Mouse (Mus musculus) midbrain, embryonic 14.5 days (tissue): Measurements from ENCODE around the gene Surf1. TPM values are rescaled to one million over a fixed set of nuclear protein-coding genes. Genes with fewer than 3 reads are reported as not detected.

Source experiments
- ATAC-seq: fragments of 200-750 bp; cut with Nextera tagmentation; 2 replicates; pipeline ENCODE4 v1.8.0; 2017; ENCODE audit warnings: moderate number of reproducible peaks, moderate library complexity; ENCODE audit not compliant: low FRiP score, low TSS enrichment
- DNase-seq: peaks from one replicate; pipeline ENCODE4 v3.0.0-alpha.2; 2015
- H3K27ac ChIP-seq: fragments of 300-500 bp; sonication (generic); replicated peaks from 2 replicates; pipeline ENCODE4 v1.5.1; 2014; ENCODE audit warnings: mild to moderate bottlenecking, low read depth, low read length, moderate library complexity
- H3K27me3 ChIP-seq: fragments of 300-500 bp; sonication (generic); 2 replicates; pipeline ENCODE4 v1.6.1; 2014; ENCODE audit warnings: low read length, control low read depth, mixed read lengths; ENCODE audit not compliant: control insufficient read depth, insufficient read depth
- H3K36me3 ChIP-seq: fragments of 300-500 bp; sonication (generic); 2 replicates; pipeline ENCODE4 v1.6.1; 2014; ENCODE audit warnings: low read length, control low read depth; ENCODE audit not compliant: control insufficient read depth, insufficient read depth
- H3K4me1 ChIP-seq: fragments of 300-500 bp; sonication (generic); 2 replicates; pipeline ENCODE4 v1.6.1; 2014; ENCODE audit warnings: mild to moderate bottlenecking, antibody characterized with exemption, low read length, control low read depth; ENCODE audit not compliant: control insufficient read depth, insufficient read depth
- H3K4me2 ChIP-seq: fragments of 300-500 bp; sonication (generic); 2 replicates; pipeline ENCODE4 v1.6.1; 2014; ENCODE audit warnings: mild to moderate bottlenecking, low read length, moderate library complexity
- H3K4me3 ChIP-seq: fragments of 300-500 bp; sonication (generic); replicated peaks from 2 replicates; pipeline ENCODE4 v1.5.1; 2014; ENCODE audit warnings: low read depth, low read length
- H3K9ac ChIP-seq: fragments of 300-500 bp; sonication (generic); replicated peaks from 2 replicates; pipeline ENCODE4 v1.6.1; 2014; ENCODE audit warnings: mild to moderate bottlenecking, low read length, moderate library complexity
- H3K9me3 ChIP-seq: fragments of 300-500 bp; sonication (generic); 2 replicates; pipeline ENCODE4 v1.6.1; 2016; ENCODE audit warnings: low read length, control low read depth, mixed read lengths; ENCODE audit not compliant: control insufficient read depth
- WGBS: fragments of 180-500 bp; shearing (Covaris S2); extraction: QIAGEN DNeasy Blood & Tissue Kit; methylation state at CpG from one replicate; pipeline ENCODE4 v1.1.7; 2014; 5-methylcytosine and 5-hydroxymethylcytosine counted together
- polyA plus RNA-seq: library from polyadenylated mRNA; unstranded; fragments of >200 nt; fragmentation: Nextera tagmentation; extraction: Ambion mirVana; gene quantifications from 2 replicates; pipeline ENCODE4 v1.2.1, GENCODE M21; 2014

Gene Surf1
- polyA plus RNA-seq, 1 experiment from 2014 or later: 69.4 TPM

- no peaks in the 10 kb centered on the region for H3K27me3 ChIP-seq
- no peak for DNase-seq
- no peaks in the 10 kb centered on the region for H3K9me3 ChIP-seq
- no peak overlapping the region for H3K9ac ChIP-seq
- peaks cover 65% of the 10 kb centered on the region for H3K36me3 ChIP-seq
- no peak for ATAC-seq
- H3K4me1 ChIP-seq: no peaks in the 10 kb centered on the region
- no peak overlapping the region for H3K27ac ChIP-seq
- 97% methylated on average over 4 of the region's 4 CpGs for WGBS
- no peak overlapping the region for H3K4me3 ChIP-seq
- no peak overlapping the region for H3K4me2 ChIP-seq
Observed at GRCm38 (mm10) chr2:26952193-26952592, 35.9 kb upstream of the Surf1 start.

- Histone ChIP-seq H3K27ac (no peak overlapping the region), H3K9me3 (no peaks in the 10 kb centered on the region), H3K4me1 (no peaks in the 10 kb centered on the region), H3K9ac (no peak overlapping the region), H3K4me3 (no peak overlapping the region), H3K36me3 (peaks cover 66% of the 10 kb centered on the region), H3K27me3 (no peaks in the 10 kb centered on the region), H3K4me2 (no peak overlapping the region)
- 89% methylated on average over 8 of the region's 8 CpGs for WGBS
- ATAC-seq: no peak
- no peak for DNase-seq
Observed at GRCm38 (mm10) chr2:26951346-26951905, 35.1 kb upstream of the Surf1 start.

GRCm38 (mm10) chr2:26950411-26950810 is 34.1 kb upstream of the Surf1 start:
- Histone ChIP-seq H3K4me2 (no peak overlapping the region), H3K27me3 (no peaks in the 10 kb centered on the region), H3K4me1 (no peaks in the 10 kb centered on the region), H3K9me3 (no peaks in the 10 kb centered on the region), H3K9ac (no peak overlapping the region), H3K27ac (no peak overlapping the region), H3K4me3 (no peak overlapping the region), H3K36me3 (peaks cover 58% of the 10 kb centered on the region)
- WGBS: 94% methylated on average over 2 of the region's 2 CpGs
- DNase-seq: no peak
- ATAC-seq: no peak

- H3K9me3 ChIP-seq: no peaks in the 10 kb centered on the region
- H3K36me3 ChIP-seq: 0 out of 2 replicates have a peak, but pooled peaks cover 6% of the 10 kb centered on the region
- H3K4me3 ChIP-seq: no peak overlapping the region
- H3K27ac ChIP-seq: no peak overlapping the region
- H3K27me3 ChIP-seq: no peaks in the 10 kb centered on the region
- no peak overlapping the region for H3K9ac ChIP-seq
- DNase-seq (no peak), ATAC-seq (no peak)
- no peaks in the 10 kb centered on the region for H3K4me1 ChIP-seq
- no peak overlapping the region for H3K4me2 ChIP-seq
- 85% methylated on average over 3 of the region's 3 CpGs for WGBS
Observed at GRCm38 (mm10) chr2:26943253-26943652, 26.9 kb upstream of the Surf1 start.

- no peak overlapping the region for H3K4me2 ChIP-seq
- whole genome bisulfite sequencing: 41% methylated on average over 5 of the region's 5 CpGs
- ATAC-seq (no peak), DNase-seq (no peak)
- H3K4me3 ChIP-seq: no peak overlapping the region
- no peak overlapping the region for H3K27ac ChIP-seq
- H3K4me1 ChIP-seq: no peaks in the 10 kb centered on the region
- H3K27me3 ChIP-seq: no peaks in the 10 kb centered on the region
- no peak overlapping the region for H3K9ac ChIP-seq
- no peaks in the 10 kb centered on the region for H3K9me3 ChIP-seq
- H3K36me3 ChIP-seq: 0 out of 2 replicates have a peak, but pooled peaks cover 2% of the 10 kb centered on the region
Observed at GRCm38 (mm10) chr2:26941539-26941938, 25.2 kb upstream of the Surf1 start.

GRCm38 (mm10) chr2:26936425-26936824 is 20.1 kb upstream of the Surf1 start:
- H3K36me3 ChIP-seq: 0 out of 2 replicates have a peak, but pooled peaks cover 1% of the 10 kb centered on the region
- no peaks in the 10 kb centered on the region for H3K27me3 ChIP-seq
- 84% methylated on average over 1 of the region's 1 CpGs for WGBS
- H3K4me3 ChIP-seq: no peak overlapping the region
- ATAC-seq (no peak), DNase-seq (no peak)
- H3K4me1 ChIP-seq: peaks cover 12% of the 10 kb centered on the region
- H3K9me3 ChIP-seq: no peaks in the 10 kb centered on the region
- no peak overlapping the region for H3K9ac ChIP-seq
- no peak overlapping the region for H3K27ac ChIP-seq
- no peak overlapping the region for H3K4me2 ChIP-seq

GRCm38 (mm10) chr2:26935286-26935685 is 19.0 kb upstream of the Surf1 start:
- no peak for ATAC-seq

GRCm38 (mm10) chr2:26933304-26934055 is 17.1 kb upstream of the Surf1 start, which contains the start of the genes Surf4 and Stkld1:
Gene Surf4 (minus strand): TSS chr2:26933928.
Gene Stkld1 (plus strand): TSS chr2:26934047.
- no peaks in the 10 kb centered on the region for H3K27me3 ChIP-seq
- no peaks in the 10 kb centered on the region for H3K9me3 ChIP-seq
- H3K4me1 ChIP-seq: peaks cover 17% of the 10 kb centered on the region
- ATAC-seq: peak; percentile 94
- H3K27ac ChIP-seq: peak within 1 kb of the TSS; percentile 78
- H3K9ac ChIP-seq: peak within 1 kb of the TSS; percentile 98
- WGBS: 1% methylated on average over 65 of the region's 70 CpGs
- peaks cover 24% of the 10 kb centered on the region for H3K36me3 ChIP-seq
- peak; percentile 97 for DNase-seq
- peak within 1 kb of the TSS; percentile 91 for H3K4me3 ChIP-seq
- peak within 1 kb of the TSS; percentile 94 for H3K4me2 ChIP-seq

More at GRCm38 (mm10) chr2:26935286-26935685, 19.0 kb upstream of the Surf1 start:
- H3K4me3 ChIP-seq: no peak overlapping the region
- no peak overlapping the region for H3K4me2 ChIP-seq
- H3K27me3 ChIP-seq: no peaks in the 10 kb centered on the region
- no peak overlapping the region for H3K9ac ChIP-seq
- no peaks in the 10 kb centered on the region for H3K9me3 ChIP-seq
- DNase-seq: no peak
- 95% methylated on average over 2 of the region's 2 CpGs for WGBS
- H3K4me1 ChIP-seq: peaks cover 17% of the 10 kb centered on the region
- H3K36me3 ChIP-seq: peaks cover 12% of the 10 kb centered on the region; the same call in 1 of the 2 replicates
- H3K27ac ChIP-seq: no peak overlapping the region
